Comparison of ENCODE assay signal across 8 mouse cellular contexts in genomic region chr5:121959688-121960087, GRCm38 (mm10).
DNase-seq lines count a peak whose midpoint lies in the region; ATAC-seq lines count a peak whose summit lies in the region.
"Had no signal": no experiment of that assay in that cellular context is flagged by ENCODE, and none has a peak within 500 bp of the region (broad histone marks: within the 10 kb centered on the region; RNA-seq: fewer than 3 reads in every experiment).

No protein-coding gene starts in this region.

- H3K36me3 ChIP-seq in lung, embryonic 16.5 days (ENCODE audit: control insufficient read depth, insufficient read depth, low read length), result no peaks in the 10 kb centered on the region
- no peaks in the 10 kb centered on the region for H3K36me3 ChIP-seq in embryonic facial prominence, embryonic 14.5 days (ENCODE audit: control insufficient read depth, insufficient read depth, low read length)

- WGBS in lung, embryonic 16.5 days, result 37% methylated on average over 10 of the region's 10 CpGs
- 43% methylated on average over 9 of the region's 10 CpGs for WGBS in embryonic facial prominence, embryonic 14.5 days

- no peaks in the 10 kb centered on the region for H3K9me3 ChIP-seq in lung, embryonic 16.5 days (ENCODE audit: control insufficient read depth, low read length)
- H3K9me3 ChIP-seq in embryonic facial prominence, embryonic 14.5 days (ENCODE audit: control insufficient read depth, low read length), result no peaks in the 10 kb centered on the region

- no peak overlapping the region for H3K4me3 ChIP-seq in lung, embryonic 16.5 days (ENCODE audit: low read length)
- no peak overlapping the region for H3K4me3 ChIP-seq in embryonic facial prominence, embryonic 14.5 days (ENCODE audit: low read depth, low read length)

- no peak overlapping the region for H3K4me2 ChIP-seq in lung, embryonic 16.5 days (ENCODE audit: low read depth, low read length)
- H3K4me2 ChIP-seq in embryonic facial prominence, embryonic 14.5 days (ENCODE audit: low read depth, low read length), result no peak overlapping the region

- peaks cover 21% of the 10 kb centered on the region for H3K4me1 ChIP-seq in lung, embryonic 16.5 days (replicated peaks; ENCODE audit: control insufficient read depth, insufficient read depth, low read length)
- H3K4me1 ChIP-seq in embryonic facial prominence, embryonic 14.5 days (ENCODE audit: control insufficient read depth, insufficient read depth, low read length), result no peaks in the 10 kb centered on the region

- peak; percentile 70 for ATAC-seq in lung, embryonic 16.5 days (ENCODE audit: low read depth)
- peak; percentile 20; the same call in 1 of the 2 replicates for ATAC-seq in embryonic facial prominence, embryonic 14.5 days (ENCODE audit: low read depth)

- intact Hi-C loops in heart, postnatal 36 days (cut with DNase I), result no loop called here
- intact Hi-C loops in left cerebral cortex, postnatal 4 days (cut with DNase I), result no loop called here

- peak; percentile 72 for DNase-seq in heart, postnatal 4 days
- no peak for DNase-seq in heart, postnatal 36 days
- DNase-seq in lung, postnatal 14 days, result no peak
- peak; percentile 77 for DNase-seq in embryonic facial prominence, embryonic 14.5 days (ENCODE audit: low spot score)
- peak; percentile 80 for DNase-seq in left cerebral cortex, postnatal 4 days
- no peak for DNase-seq in gastrocnemius, postnatal 10 days
- DNase-seq: gastrocnemius, postnatal 25 days had no signal

- no peaks in the 10 kb centered on the region for H3K27me3 ChIP-seq in lung, embryonic 16.5 days (ENCODE audit: control insufficient read depth, insufficient read depth, low read depth, low read length)
- H3K27me3 ChIP-seq in embryonic facial prominence, embryonic 14.5 days (replicated peaks; ENCODE audit: control insufficient read depth, insufficient read depth, low read length), result no peaks in the 10 kb centered on the region

- no peak overlapping the region for H3K27ac ChIP-seq in lung, embryonic 16.5 days (ENCODE audit: low read length)
- no peak overlapping the region for H3K27ac ChIP-seq in embryonic facial prominence, embryonic 14.5 days (replicated peaks; ENCODE audit: low read depth, low read length)

- H3K9ac ChIP-seq in lung, embryonic 16.5 days (ENCODE audit: low read length), result no peak overlapping the region
- H3K9ac ChIP-seq in embryonic facial prominence, embryonic 14.5 days (ENCODE audit: low read depth, low read length), result no peak overlapping the region

Comparison
In these comparisons a context has a peak if more than half of its experiments do, and no peak if none do; other contexts are left out.
1. DNase-seq: peak in heart, postnatal 4 days (single experiment), embryonic facial prominence, embryonic 14.5 days (single experiment) and left cerebral cortex, postnatal 4 days (single experiment); none in heart, postnatal 36 days (0 of 2), lung, postnatal 14 days (single experiment) and gastrocnemius, postnatal 10 days (single experiment).